Mouse (Mus musculus): ENCODE measurements around the gene Ciart.
"Not testable (repeated sequence)": the region's sequence is repeated elsewhere in the genome, so short reads cannot be mapped to it uniquely, and the experiment has no call there.

Gene Ciart

DNA sequence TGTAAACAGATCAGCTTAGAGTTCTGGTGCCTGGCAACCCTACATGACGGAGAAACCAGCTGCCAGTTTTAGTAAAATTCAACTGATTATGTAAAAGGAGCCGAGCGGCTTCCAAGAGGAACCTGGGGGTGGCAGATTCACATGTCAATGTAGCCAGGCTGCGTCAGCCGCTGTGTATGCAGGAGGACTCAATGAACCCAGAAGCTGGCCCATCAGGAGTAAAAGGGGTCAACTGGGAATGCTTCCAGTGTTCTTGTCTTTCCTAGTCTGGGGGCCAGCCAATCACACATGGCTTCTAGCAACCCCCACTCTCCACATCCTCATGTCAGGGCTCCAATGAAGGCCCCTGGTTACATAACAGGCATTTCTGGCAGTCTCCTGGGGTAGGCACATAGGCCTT is 17.0 kb downstream of the Ciart start:
- peak; percentile 83 to 93 for DNase-seq

DNA sequence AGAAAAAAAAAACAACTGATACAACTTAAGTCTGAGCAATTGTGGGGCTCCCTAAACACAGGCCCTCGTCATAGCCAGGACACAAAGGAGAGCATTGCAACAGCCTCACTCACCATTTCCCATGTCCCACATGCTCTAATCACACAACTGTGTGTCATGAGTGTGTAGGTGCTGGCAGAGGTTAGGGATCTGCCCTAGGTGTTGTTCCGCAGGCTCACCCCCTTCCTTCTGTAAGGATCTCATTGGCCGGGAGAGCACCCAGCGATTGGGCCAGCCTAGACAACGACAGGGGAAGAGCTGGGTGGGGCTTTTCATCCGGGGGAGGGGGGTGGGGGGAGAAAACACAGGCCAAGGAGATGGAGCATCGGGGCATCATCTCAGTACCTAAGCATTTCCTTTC is 18.5 kb downstream of the Ciart start:
- DNase-seq: no peak

DNA sequence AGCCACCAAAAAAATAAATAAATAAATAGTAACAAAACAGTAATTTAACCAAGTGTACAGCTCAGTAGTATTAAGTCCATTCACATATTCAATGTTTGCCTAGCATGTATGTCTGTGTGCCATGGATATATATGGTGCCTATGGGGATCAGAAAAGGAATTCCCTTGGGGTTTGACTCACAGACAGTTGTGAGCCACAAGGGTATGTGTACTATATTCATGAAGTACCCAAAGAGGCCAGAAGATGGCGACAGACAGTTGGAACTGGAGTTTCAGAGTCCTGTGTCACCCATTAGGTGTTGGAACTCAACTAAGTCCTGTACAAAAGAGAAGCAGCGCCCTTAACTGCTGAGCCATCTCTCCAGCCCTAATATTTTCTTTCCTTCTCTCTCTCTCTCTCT is 20.3 kb downstream of the Ciart start:
- peak; percentile 87 to 90 for DNase-seq

DNA sequence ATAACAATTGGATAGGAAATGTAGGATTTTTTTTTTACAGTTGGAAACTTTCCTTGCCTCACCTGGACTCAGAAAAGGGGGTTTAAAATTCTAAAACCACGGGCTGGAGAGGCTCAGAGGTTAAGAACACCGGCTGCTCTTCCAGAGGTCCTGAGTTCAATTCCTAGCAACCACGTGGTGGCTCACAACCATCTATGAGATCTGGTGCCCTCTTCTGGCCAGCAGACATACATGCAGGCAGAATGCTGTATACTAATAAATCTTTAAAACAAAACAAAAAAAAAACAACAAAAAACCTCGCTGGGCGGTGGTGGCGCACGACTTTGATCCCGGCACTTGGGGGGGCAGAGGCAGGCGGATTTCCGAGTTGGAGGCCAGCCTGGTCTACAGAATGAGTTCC is 20.8 kb downstream of the Ciart start:
- no peak for DNase-seq

DNA sequence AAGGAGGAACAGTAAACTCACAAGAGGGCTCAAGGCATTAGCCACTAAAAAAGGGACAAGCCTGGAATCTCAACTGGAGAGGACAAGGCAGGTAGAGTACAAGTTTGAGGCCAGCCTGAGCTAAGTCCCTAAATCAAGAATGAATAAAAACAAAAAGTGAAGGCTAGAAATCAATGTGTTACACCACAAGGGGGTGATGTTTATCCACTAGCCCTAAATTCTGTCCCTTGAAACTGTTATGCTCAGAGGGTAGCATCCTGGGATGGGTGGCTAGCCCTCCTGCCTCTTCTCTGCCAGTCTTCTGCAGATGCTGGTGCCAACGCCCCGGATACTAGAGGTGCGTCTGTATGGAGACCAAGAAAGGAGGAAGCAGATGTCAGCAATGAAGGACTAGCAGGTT is 21.7 kb downstream of the Ciart start:
- no peak for DNase-seq

DNA sequence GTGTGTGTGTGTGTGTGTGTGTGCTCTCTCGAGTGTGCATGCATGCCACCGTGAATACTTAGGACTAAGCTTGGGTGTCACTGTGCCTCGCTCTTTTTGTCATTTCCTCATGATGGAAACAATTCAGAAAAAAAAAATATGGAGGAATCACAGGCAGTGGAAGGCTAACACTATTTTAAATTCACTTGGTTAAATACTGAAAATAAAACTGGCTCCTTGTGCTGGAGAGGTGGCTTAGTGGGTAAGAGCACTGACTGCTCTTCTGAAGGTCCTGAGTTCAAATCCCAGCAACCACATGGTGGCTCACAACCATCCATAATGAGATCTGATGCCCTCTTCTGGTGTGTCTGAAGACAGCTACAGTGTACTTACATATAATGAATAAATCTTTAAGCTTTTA is 23.8 kb downstream of the Ciart start:
- DNase-seq: not testable (repeated sequence)

DNA sequence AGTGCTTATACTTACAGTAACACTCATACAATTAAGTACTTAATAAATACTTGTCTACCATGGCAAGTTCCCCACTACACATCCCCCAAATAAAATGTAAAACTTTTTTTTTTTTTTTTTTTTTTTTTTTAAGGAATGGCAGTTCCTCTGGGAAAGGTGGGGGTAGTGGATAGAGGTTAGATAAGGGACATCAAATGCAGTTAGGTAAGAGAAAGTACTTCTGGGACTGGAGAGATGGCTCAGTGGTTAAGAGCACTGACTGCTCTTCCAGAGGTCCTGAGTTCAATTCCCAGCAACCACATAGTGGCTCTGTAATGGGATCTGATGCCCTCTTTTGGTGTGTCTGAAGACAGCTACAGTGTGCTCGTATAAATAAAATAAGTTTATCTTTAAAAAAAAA is 25.0 kb downstream of the Ciart start:
- not testable (repeated sequence) for DNase-seq

DNA sequence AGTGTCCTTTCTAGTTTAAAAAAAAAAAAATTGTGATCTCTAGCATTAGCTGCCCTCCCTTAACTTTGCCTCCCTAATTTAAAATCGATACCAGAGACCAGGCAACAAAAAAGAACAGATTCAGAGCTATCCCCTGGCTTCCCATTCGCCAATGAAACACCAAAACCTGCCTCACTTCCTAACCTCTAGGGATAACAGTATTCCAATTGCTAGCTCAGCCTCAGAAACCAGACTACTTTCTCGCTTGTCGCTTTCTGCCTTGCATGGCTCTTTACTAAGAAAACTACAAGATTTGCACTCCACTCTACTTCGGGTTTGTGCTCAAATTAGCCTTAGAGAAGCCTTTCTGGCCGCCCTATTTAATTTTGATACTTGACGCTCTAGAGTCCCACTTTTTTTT is 25.9 kb downstream of the Ciart start:
- no peak for DNase-seq

DNA sequence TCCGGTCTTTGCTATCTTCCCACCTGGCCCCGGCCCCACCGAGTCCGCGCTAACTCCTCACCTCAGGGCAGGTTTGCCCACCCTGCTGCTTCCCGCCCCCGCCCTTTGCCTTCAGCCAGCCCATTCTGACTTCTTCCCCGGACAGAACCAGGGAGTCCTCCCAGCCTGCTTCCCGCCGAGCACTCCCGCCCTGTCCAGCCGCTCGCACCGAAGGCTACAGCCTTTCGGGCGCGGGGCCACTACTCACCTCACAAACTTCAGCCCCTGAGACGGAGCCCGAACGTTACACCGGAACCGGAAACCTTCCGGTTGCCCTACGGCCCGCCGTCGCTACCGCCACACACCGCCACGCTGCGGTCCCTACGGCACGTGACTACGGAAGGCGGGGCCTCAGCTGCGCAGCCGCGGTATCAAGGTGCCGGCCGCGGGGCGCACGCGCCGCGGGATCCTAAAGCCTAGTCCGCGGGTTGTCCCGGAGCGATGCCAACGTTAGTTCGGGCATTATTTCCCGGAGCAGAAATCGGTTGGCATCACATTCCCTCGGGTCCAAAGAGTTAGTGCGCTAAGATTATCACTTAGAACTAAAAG is 26.5 kb downstream of the Ciart start, which contains the start of gene Prpf3:
Gene Prpf3, minus strand, starts transcription at position 384 of the 588 bp plus-strand sequence.
- DNase-seq: peak; percentile 95 to 97

DNA sequence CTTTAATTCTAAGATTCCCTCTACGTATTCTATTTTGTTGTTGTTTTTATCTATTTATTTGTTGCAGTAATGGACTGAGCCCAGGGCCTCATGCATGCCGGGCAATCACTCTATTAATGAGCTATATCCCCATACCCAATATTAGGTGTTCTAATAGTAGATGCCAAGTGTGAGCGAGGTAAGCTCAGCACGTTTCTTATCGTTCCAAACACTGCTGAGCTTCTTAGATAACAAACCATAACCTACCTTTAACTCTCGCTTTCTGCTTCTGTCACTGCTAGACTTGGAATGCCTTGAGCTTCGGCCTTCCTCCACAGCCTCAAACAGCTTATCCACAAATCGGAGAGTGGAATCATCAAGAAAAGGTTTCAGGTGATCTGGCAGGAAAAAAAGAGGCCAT is 30.7 kb downstream of the Ciart start:
- DNase-seq: no peak

DNA sequence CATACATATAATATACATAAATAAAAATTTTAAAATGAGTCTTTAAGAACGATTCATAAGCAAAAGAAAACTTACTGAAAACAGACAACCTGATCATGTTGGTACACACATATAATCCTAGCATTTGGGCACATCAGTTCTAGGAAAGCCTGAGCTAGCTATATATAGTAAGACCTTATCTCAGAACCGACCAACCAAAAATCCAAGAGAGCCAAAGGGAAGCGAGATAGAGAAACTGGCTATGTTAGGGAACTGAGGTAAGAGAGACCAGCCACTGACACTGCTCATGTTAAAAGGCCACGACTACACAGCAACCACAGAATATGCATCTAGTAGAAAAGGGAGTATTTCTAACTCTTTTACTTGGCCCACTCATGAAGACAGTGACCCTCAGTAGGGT is 31.4 kb downstream of the Ciart start:
- DNase-seq: no peak

DNA sequence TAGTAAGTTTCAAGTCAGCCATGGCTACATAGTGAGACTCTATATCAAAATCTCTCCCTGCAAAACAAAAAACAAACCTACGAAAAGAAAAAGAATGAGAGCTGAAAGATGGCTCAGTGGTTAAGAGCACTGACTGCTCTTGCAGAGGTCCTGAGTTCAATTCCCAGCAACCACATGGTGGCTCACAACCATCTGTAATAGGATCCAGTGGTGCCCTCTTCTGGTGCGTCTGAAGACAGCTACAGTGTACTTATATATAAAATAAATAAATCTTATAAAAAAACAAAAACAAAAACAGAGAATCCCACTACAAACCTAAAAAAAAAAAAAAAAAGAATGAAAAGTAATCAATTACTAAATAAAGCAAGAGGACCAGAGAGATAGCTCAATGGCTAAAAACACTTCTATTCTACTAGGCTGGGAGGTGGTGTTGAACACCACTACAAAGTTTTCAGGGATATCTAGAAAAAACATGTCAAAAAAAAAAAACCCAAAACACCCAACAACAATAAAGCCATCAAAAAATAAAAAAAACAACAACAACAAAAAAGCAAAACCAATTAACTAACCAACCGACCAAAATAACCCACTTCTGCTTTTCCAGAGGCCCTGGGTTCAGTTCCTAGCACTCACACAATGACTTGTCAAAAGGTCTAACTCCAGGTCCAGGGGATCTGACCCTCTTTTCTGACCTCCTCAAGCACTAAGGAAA is 39.4 kb downstream of the Ciart start:
- no peak for DNase-seq

DNA sequence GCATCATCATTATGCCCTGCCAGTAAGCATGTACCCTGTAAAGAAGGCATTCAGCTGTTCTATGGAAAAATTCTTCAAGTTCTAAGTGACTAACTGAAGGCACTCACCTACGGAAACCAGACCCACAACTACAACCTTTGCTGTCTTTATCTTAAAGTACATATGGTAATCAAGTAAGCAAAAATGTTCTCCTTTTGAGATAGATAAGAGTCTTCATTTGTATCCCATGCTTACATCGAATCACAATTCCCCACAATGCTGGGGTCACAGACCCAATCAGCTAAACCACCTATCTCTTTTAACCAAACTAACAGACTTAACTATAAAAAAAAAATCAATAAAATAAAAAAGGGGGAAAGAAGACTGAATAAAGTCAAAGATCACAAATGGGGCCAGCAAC is 42.8 kb downstream of the Ciart start:
- DNase-seq: no peak

DNA sequence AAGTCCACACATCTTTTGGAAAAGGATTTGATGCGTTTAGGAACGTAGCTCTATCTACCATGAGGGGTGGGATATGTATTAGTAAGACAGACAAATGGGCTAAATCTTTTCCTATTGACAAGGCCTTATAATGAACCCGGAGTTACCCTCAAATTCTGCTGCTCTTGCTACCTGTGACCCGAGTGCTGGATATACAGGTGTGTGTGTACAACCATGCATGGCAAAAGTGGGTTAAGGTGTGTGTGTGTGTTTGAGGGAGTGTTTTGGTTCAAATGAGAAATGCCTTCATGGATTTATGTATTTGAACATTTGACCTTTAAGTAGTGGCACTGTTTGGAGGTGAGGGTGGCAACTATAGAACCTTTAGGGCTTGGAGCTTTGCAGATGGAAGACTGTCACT is 53.0 kb downstream of the Ciart start:
- no peak for DNase-seq

Measured in kidney, adult 8-10 months (tissue).